Mouse (Mus musculus) heart, postnatal 14 days (tissue): ENCODE data around the gene Zc3h12c. TPM values are rescaled to one million over a fixed set of nuclear protein-coding genes. Genes with fewer than 3 reads are reported as not detected.
A peak's percentile ranks its signal among the peaks of the same experiment; 100 is the strongest.
"Not testable (repeated sequence)": the region's sequence is repeated elsewhere in the genome, so short reads cannot be mapped to it uniquely, and the experiment has no call there.

Source experiments
- DNase-seq, 2 experiments: peaks; one replicate each; pipeline ENCODE4 v3.0.0; 2021 to 2022
- intact Hi-C: fragments of 180-260 bp; cut with DNase I; formaldehyde crosslinking; loops from one replicate; pipeline ENCODE4 v1.15.1; 2025
- total RNA-seq, 2 experiments: library from RNA; stranded (reverse); gene quantifications; 2 replicates each; pipeline ENCODE4 v1.2.3; 2021

Gene Zc3h12c
- total RNA-seq, 2 experiments from 2014 or later = 9.5 to 9.8 TPM

DNA sequence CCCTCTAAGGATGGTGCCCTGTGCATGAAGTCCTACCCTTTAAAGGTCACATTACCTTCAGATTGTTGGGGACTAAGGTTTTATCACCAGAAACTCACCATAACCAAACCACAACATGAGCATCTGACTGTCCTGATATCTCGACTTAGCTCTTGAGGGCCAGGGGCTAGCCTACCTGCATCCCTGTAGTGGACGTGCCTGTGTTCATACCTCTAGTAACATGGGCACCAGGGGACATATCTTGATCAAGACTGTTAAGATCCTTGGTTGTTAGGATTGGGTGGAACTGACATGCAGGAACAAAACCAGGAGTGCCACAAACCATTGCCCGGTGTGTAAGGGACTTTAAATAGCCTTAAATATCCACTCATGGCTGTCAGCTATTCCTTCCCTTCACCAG lies 61.2 kb downstream of the Zc3h12c start:
- intact Hi-C loops = no loop called here
- DNase-seq = no peak

DNA sequence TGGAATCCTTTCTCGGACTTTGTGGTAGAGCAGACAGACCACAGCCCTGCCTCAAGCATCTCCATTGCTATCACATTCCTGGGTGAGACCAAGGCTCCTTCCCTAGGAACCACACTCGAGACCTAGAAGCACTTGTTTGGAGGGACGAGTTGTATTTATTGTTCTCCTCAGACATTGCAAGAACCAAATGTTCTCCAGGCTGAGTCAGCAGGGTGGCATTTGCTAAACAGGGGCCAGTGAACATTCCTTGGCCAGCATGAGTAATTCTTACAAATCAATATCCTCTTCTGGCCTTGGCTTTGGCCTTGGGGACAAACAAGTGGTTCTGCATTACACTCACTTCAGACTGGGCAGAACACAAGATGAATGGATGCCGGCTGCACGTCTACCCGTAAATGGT lies 62.9 kb downstream of the Zc3h12c start:
- intact Hi-C loops = no loop called here
- no peak for DNase-seq

DNA sequence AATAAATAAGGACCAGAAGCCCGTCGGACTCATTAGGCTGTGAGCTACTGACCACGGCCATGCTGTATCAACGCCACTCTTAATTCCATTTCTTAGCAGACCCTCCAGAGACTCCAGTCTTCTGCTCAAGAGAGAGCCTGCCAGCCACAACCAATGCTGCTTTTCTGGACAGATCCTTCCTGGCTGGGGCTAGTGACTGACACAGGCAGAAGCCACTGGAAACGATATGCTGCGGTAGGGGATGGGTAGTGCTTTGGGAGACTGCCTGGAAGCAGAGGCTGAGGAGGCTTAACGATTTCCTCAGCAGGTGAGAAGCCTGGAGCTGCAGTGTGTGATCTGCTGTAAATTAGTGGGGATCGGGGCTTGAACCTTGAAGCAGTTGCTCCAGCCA lies 64.2 kb downstream of the Zc3h12c start:
- intact Hi-C loops = no loop called here
- no peak for DNase-seq

DNA sequence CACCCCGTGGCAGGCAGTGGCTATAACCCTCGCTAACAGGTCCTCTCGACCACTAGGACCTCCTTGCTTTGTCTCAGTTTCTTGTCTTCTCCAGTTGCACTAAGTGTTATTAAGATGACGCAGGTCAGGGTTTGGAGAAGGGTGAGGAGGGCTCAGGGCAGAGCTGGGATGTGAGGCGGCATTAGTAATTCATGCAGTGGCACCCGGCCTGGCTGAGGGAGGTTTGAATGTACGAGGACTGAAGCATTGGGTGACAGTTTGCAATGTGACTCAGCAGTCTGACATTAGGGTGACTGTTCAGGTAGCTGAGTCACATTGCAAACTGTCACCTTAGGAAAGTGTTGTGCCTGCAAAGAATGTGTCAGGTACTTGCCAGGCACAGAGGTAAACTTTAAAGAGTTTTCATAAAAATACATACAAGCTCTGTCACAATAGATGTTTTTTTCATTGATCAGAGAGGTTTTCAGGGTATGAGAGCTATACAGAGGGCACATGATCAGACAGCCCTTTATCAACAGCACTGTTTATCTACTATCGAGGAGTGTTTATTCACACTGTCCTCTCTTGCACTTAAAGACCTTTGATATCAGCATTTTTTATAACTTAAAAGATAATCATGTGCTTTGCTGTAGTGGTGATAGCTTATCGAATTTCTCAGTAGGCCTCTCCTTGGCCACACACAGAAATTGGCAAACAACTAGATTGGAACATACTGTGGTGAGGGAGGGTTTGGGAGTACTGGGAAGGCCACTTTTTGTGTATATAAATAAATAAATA lies 64.7 kb downstream of the Zc3h12c start:
- intact Hi-C loops = no loop called here
- DNase-seq = no peak

DNA sequence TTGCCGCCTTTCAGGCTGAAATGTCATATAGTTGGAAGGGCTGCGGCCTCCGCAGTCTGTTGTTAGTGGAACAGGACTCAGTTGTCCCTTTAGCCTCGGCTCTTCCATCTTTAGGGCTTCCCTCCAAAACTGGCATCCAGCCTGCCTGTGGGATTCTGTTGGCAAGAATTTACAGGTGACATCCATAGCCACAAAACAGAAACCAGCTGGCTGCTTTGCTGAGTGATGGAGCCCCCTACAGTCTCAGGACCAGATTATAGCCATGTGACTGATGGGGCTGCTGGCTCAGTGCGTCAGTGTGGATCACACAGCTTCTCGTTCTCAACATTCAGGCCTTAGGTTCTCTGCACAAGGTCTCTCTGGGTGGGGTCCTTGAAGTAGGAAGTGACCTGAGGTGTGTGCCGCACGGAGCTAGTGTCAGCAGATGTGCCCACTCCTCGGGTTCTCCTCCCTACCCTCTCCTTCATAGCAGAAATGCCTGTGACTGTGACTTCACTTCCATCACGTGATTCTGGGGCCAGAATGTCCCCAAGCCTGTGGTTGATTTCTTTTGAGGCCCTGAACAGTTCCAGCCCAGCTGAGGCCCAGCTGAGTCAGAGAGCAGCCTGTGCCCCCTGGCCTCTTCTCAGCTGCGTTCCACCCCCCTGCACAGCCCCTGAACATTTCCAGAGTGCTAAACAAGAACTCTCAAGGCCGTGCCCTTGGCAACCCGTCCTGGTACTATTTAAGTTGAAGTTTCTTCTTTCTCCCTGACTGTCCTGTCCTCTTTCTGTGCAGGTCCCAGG lies 66.1 kb downstream of the Zc3h12c start:
- intact Hi-C loops = no loop called here

DNA sequence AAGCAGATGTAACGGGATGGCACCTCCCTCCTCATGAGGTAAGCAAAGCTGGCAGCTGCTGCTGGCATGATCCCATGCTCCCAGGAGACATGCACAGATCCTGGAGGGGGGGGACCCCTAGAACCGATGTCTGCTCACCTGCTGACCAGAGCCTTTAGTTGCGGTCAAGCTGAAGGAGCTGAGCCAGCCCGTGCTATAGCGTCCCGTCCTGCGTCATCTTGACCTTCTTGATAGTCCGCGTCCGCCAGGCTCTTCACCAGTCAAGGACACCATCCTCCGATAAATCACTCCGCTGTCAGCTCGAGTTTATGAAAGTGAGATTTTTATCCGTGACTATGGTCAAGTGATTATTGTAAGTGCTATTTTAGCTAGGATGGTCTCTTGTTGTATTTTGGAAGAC lies 67.9 kb downstream of the Zc3h12c start:
- intact Hi-C loops = no loop called here
- DNase-seq = no peak

More for the DNA sequence above, 66.1 kb downstream of the Zc3h12c start:
- DNase-seq = no peak

DNA sequence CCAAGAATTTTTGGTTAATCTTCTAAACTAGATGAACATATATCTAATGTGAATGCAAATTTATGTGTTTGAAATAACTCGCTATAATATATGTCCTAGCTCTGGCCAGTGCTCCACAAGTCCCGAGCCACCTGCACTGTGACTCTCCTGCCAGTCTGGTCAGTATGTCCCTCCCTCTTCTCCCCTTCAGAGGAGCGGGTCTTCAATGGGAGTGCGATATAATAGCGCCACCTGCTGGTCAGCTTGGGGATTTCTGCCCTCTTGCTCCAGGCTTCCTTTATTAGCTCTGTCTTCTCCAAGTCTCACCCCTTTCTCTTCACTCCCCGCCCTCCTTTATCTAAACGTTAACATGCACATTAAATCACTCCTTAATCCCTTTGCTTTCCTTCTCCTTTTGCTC lies 69.8 kb downstream of the Zc3h12c start:
- intact Hi-C loops = loop anchor here (1.0 to 5.0 kb wide), 4 partner anchors 36 to 938 kb away; no protein-coding TSS in a partner anchor
- DNase-seq = peak; percentile 82 to 89

DNA sequence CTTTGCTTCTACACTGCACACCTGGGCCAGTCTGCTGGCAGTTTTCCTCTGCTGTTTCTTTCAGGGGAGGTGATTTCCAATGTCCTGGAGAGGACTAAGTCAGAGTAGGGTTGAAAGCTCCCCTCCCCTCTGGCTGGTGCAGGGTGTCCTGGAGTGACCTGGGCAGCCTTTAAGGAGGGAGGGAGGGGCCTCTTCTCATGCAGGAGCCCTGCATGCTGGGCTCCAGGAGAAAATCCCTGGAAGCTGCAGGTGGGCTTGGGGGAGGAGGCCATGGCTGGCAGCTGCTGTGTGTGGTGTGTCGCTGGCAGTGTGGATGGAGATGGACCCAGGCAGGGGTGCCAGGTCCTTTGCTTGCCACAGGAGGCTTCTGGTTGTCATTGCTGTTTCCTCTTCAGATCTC lies 71.0 kb downstream of the Zc3h12c start:
- intact Hi-C loops = loop anchor here (5.0 kb wide), 2 partner anchors 35 to 760 kb away; no protein-coding TSS in a partner anchor
- no peak for DNase-seq

DNA sequence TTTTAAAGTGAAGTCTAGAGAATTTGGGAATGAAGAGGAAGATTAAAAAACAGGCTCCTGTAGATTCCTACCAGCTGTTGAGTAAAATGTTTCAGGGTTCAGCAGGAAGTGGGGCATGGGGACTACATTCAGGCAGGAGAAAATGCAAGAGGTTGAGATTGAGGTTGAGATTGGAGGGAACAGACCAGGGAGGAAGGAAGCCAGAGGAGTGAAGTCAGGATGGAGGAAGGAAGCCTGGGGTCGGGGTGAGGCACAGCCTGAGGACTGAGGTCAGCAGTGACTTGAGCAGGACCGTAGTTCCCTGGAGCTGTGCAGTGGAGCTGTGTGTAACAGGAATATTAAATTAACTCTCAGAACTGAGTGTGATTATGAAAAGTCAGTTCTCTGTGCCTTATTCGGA lies 72.7 kb downstream of the Zc3h12c start:
- intact Hi-C loops = loop anchor here (5.0 kb wide), 2 partner anchors 33 to 758 kb away; no protein-coding TSS in a partner anchor
- DNase-seq = no peak

DNA sequence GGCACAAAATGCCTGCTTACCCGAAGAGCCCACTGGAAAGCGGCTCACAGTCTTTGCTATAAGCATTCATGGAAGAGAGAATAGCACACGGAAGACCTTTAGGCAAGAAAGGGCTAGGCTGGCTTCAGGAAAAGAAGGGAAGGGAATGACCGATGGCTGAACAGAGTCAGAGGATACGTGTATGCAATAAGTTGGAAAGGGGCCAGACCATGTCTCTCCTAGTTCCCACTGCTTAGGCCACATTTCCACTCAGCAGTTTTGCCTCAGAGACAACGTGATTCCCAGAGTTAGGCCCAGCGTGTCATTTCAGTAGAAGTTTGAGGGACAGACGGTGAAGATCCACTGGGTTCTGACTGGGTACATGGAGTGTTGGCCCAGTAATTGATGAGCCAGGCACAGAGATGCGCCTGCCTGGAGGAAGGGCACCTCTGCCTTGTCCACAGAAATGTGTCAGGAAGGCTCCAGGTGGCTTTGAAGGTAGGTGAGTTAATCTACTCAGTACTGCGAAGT lies 73.8 kb downstream of the Zc3h12c start:
- intact Hi-C loops = no loop called here
- no peak for DNase-seq

DNA sequence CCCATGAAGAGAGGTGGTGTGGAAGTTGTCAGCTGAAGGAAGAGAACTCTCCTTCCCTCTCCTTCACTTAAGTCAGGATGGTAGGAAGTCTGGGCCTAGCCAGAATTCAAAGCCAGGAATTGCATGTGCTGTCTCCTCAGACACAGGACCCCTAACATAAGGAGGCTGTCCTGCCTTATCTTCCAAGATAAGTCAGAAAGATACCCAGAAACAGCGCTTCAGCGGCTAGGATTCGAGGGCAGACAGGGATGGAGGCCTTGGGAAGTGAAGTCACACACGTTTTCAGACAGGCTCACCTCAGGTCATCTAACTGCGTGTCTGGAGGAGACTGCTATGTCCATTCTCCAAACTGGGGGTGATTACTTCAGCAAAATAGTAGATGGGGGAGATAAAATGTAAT lies 74.4 kb downstream of the Zc3h12c start:
- no peak for DNase-seq
- intact Hi-C loops = no loop called here

DNA sequence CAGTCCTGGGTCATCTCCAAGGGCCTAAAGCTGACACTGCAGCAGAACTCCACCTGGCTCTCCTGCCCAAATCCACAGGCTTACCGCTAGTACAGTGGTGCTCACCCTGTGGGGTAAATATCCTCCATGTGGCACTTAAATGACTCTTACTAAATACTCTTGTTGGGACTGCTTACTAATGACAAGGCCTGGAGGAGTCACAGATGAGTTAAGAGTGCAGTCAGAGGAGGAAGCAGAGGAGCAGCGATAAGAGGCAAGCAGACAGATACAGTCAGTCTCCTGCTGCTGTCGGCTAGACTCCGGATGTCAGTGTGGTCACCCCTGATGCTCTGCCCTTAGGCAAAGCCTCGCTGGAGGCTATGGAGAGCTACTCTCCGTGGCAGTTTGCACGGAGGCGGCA lies 75.3 kb downstream of the Zc3h12c start:
- no peak for DNase-seq
- intact Hi-C loops = no loop called here

DNA sequence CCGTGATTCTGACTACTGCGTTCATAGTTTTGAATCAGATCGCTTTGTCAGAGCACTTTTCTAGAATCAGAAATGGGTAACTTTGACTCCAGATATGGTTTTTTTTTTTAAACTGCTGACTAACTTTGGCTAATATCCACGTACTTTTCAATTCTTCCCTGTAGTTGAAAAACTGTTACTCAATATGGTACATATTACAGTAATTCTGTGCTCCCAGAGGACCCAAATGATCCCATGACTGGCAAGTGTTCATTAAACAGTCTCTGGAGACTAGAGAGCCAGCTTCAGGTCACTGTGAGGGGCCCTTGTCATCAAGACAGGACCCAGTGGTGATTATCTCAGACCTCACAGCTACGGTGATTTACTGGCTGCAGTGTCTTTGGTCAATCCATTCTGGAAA lies 76.1 kb downstream of the Zc3h12c start:
- no peak for DNase-seq
- intact Hi-C loops = no loop called here

DNA sequence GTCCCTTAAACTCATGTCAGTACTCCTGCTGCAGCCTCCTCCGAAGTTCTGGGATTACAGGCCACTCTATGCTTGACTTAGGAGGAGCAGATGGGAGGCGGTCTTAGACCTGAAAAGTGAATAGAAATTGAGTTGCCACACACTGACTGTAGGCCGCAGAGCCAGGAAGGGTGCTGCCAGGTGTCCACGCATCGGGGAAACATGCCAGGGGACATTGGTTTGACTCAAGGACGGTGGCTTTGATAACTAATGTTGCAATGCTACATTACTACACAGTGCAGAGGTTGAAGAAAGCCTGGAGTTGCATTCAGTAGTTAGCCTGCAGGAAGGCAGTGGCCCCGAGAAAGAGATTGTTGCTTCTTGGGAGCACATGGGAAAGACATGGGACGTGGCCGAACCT lies 76.6 kb downstream of the Zc3h12c start:
- intact Hi-C loops = no loop called here
- peak in 1 of 2 experiments; percentile 40 for DNase-seq

DNA sequence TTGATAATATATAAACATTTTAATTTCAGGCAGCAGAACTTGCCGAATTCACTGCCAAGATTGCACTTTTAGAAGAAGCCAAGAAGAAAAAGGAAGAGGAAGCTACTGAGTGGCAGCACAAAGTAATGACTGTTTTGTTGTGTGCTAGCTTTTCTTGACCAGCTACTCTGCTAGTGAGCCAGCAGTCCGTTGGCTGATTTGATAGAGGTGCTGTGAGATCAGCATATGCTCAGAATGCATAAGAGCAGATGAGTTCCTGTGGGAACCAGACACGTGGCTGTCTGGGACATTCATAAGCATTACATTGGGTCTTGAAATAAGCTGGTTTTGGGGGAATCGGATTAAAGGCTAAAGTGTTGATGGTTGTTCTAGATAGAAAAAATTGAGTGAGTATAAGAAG lies 86.0 kb downstream of the Zc3h12c start:
- intact Hi-C loops = no loop called here
- no peak for DNase-seq

DNA sequence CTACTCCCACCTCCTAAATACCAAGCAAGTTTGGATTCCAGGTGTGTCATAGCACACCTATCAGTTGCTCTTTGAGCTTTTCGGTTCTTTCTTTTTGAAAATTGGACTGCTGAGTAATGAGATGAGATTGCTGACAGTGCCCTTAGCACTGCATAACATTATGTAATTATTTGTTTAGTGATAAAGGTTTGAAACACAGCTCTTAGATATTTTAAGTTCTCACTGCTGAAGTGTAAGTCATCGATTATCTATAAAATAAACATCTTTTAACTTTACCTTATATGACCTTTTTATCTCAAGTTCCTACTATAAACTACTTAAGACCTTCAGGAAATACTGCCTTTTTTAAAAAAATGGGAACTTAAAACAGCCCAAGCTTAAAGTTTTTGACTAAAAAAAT lies 86.4 kb downstream of the Zc3h12c start:
- DNase-seq = no peak
- intact Hi-C loops = no loop called here

DNA sequence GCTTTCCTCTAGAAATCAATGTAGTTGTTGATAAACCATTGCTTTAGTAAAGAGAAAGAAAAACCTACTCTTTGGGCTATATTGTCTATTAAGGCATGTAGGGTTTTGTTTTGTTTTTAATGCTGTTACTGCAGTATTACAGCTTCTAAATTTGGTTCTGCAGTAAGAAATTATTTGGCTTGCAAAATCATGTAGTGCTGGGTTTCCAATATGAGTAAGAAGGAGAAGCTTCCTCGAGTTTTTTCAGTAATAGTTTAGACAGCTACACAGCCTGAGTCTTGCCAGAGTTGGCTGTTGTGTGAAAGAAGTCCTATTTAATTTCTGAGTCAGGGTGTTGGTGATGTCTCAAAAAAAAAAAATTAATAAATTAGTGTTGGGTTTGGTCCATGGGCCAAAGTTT lies 90.7 kb downstream of the Zc3h12c start:
- intact Hi-C loops = no loop called here
- DNase-seq = no peak

DNA sequence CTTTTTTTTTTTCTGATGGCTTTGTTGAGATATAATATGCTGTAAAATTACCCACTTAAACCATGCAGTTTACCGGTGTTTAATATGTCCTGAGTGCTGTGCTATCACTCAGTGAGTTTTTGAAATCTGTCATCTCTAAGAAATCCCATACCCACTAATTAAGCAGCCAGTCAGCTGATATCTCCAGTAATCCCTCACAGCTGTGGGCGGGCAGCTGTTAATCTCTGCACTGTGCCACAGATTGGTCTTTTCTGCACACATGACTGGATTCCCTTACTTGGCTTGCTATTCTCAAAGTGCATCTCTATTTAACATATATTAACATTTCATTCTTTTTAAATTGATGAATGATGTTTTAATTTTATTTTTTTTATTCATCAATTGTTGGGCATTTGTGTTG lies 92.3 kb downstream of the Zc3h12c start:
- DNase-seq = no peak
- intact Hi-C loops = no loop called here

DNA sequence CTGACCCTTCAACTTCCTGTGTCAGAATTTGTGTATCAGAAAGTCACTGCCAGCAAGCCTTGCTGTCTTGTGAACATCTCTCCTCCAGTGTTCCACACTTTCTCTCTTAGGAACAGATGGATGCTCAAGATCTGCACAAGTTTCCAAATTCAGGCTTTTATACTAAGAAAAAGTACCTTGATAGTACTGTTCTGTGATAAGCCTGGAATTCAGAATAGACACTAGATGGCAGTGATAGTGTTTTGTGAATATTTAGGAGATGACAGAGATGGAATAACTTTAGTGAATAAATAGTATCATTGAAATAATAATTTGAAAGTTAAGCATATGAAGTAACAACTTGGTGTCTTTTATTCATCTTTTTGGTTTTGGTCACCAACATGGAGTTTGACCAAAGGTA lies 96.2 kb downstream of the Zc3h12c start:
- no peak for DNase-seq
- intact Hi-C loops = no loop called here

DNA sequence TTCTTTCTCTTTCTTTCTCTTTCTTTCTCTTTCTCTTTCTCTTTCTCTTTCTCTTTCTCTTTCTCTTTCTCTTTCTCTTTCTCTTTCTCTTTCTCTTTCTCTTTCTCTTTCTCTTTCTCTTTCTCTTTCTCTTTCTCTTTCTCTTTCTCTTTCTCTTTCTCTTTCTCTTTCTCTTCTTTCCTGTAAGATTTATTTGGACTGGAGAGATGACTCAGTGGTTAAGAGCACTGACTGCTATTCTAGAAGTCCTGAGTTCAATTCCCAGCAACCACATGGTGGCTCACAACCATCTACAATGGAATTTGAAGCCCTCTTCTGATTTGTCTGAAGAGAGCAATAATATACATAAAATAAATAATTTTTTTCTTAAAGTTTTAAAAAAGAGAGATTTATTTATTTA lies 97.0 kb downstream of the Zc3h12c start:
- DNase-seq, intact Hi-C loops: not testable (repeated sequence)

DNA sequence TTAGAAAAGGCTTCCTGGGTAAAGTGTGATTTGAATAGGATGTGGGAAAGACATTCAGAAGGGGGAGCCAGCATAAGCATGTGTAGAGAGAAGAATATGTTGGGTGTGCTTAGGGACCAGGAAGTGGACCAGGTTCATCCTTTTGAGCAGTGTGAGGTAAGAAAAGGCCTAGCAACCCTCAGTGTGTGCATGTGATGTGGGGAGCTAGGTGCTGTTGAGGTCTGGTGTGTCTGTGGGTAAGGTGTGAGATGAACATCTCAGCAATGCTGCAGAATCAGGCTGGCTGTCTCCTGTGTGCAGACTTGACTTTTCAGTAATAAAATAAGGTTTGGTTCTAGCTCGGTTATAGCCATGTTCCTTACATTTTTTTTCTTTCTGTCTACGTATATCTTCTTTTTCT lies 98.3 kb downstream of the Zc3h12c start:
- DNase-seq = no peak
- intact Hi-C loops = no loop called here
